Mouse (Mus musculus): ENCODE data around the gene Gcdh. TPM values are rescaled to one million over a fixed set of nuclear protein-coding genes. Genes with fewer than 3 reads are reported as not detected.
A peak's percentile ranks its signal among the peaks of the same experiment; 100 is the strongest.
"Not testable (repeated sequence)": the region's sequence is repeated elsewhere in the genome, so short reads cannot be mapped to it uniquely, and the experiment has no call there.

The Gcdh gene
- polyA plus RNA-seq, 1 experiment from 2014 or later = 35.7 TPM

DNA sequence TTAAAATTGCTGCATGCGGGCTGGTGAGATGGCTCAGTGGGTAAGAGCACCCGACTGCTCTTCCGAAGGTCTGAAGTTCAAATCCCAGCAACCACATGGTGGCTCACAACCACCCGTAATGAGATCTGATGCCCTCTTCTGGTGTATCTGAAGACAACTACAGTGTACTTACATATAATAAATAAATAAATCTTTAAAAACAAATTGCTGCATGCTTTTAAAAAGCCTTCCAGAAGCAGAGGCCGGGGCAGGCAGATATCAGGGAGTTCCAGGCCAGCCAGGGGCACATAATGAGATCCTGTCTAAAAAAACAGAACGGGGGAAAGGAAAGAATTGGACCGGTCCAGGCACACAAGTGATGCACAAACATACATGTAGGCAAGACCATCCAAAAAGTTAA lies 14.3 kb upstream of the Gcdh start:
- H3K9me3 ChIP-seq (ENCODE audit: control insufficient read depth, low read length); H3K4me1 ChIP-seq (replicated peaks; ENCODE audit: control insufficient read depth, insufficient read depth, low read length); H3K36me3 ChIP-seq (ENCODE audit: control insufficient read depth, insufficient read depth, low read length); DNase-seq (ENCODE audit: low spot score); ATAC-seq (replicated peaks; ENCODE audit: low FRiP score, low TSS enrichment, low read depth); H3K27ac ChIP-seq (ENCODE audit: low read depth): not testable (repeated sequence)
- WGBS = 26% methylated on average over 6 of the region's 7 CpGs
- peak overlapping the region; percentile 56 for H3K4me3 ChIP-seq (ENCODE audit: low read depth, low read length)
- 0 out of 2 replicates have a peak overlapping the region, but pooled peaks have one; percentile 20 for H3K9ac ChIP-seq (ENCODE audit: low read length)
- H3K4me2 ChIP-seq (ENCODE audit: low read length) = peak overlapping the region; percentile 85
- H3K27me3 ChIP-seq (replicated peaks; ENCODE audit: control insufficient read depth, insufficient read depth, low read length) = peaks cover 37% of the 10 kb centered on the region

GRCm38 (mm10) chr8:84907493-84907892 lies 13.8 kb upstream of the Gcdh start:
- H3K4me2 ChIP-seq (ENCODE audit: low read length) = no peak overlapping the region
- no peak for DNase-seq (ENCODE audit: low spot score)
- peaks cover 33% of the 10 kb centered on the region for H3K27me3 ChIP-seq (replicated peaks; ENCODE audit: control insufficient read depth, insufficient read depth, low read length)
- 79% methylated on average over 8 of the region's 8 CpGs for WGBS
- H3K9ac ChIP-seq (ENCODE audit: low read length) = no peak overlapping the region
- no peak for ATAC-seq (replicated peaks; ENCODE audit: low FRiP score, low TSS enrichment, low read depth)
- no peaks in the 10 kb centered on the region for H3K36me3 ChIP-seq (ENCODE audit: control insufficient read depth, insufficient read depth, low read length)
- peaks cover 7% of the 10 kb centered on the region; the same call in 1 of the 2 replicates for H3K4me1 ChIP-seq (replicated peaks; ENCODE audit: control insufficient read depth, insufficient read depth, low read length)
- no peaks in the 10 kb centered on the region for H3K9me3 ChIP-seq (ENCODE audit: control insufficient read depth, low read length)
- no peak overlapping the region for H3K27ac ChIP-seq (ENCODE audit: low read depth)
- no peak overlapping the region for H3K4me3 ChIP-seq (ENCODE audit: low read depth, low read length)

DNA sequence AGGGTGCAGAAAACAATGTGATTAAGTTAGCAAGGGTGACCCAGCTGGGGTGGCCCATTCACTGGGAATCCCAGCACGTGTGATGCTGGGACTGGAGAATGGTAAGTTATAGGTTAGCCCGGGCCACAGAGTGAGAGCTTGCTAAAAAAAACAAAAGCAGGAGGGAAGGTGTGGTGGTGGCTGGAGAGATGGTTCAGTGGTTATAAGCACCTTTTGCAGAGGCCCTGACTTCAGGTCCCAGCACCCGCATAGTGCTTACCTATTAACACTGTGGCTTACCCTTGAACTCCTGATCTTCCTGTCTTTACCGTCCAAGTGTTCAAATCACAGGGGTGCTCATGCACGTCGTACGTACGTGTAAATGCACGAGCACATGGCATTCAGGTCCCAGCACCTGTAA lies 13.3 kb upstream of the Gcdh start:
- Histone ChIP-seq H3K9ac (ENCODE audit: low read length) (no peak overlapping the region), H3K27ac (ENCODE audit: low read depth) (no peak overlapping the region), H3K9me3 (ENCODE audit: control insufficient read depth, low read length) (no peaks in the 10 kb centered on the region), H3K4me1 (replicated peaks; ENCODE audit: control insufficient read depth, insufficient read depth, low read length) (peaks cover 9% of the 10 kb centered on the region; the same call in 1 of the 2 replicates), H3K4me3 (ENCODE audit: low read depth, low read length) (no peak overlapping the region), H3K36me3 (ENCODE audit: control insufficient read depth, insufficient read depth, low read length) (no peaks in the 10 kb centered on the region), H3K4me2 (ENCODE audit: low read length) (no peak overlapping the region), H3K27me3 (replicated peaks; ENCODE audit: control insufficient read depth, insufficient read depth, low read length) (peaks cover 28% of the 10 kb centered on the region)
- WGBS = 92% methylated on average over 9 of the region's 9 CpGs
- ATAC-seq (replicated peaks; ENCODE audit: low FRiP score, low TSS enrichment, low read depth) = no peak
- no peak for DNase-seq (ENCODE audit: low spot score)

DNA sequence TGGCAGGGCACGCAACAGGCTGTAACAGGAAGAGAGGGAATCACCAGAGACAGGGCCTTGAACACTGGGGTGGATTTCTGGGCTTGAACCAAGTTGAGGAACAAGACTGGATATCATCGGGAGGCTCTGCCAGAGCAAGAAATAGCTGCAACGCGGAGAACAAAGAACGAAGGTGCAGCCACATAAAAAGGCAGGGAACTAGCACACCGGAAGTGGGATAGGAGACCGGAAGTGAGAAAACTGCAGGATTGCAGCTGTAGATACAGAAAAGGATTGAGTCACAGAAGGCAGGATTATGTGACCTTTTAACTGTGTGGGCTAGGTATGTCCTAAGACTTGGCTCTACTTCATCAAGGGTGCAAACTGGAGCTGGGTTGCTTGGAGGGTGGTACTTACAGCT lies 10.6 kb upstream of the Gcdh start:
- Histone ChIP-seq H3K36me3 (ENCODE audit: control insufficient read depth, insufficient read depth, low read length) (no peaks in the 10 kb centered on the region), H3K27me3 (replicated peaks; ENCODE audit: control insufficient read depth, insufficient read depth, low read length) (0 out of 2 replicates have a peak, but pooled peaks cover 2% of the 10 kb centered on the region), H3K9ac (ENCODE audit: low read length) (no peak overlapping the region), H3K27ac (ENCODE audit: low read depth) (no peak overlapping the region), H3K4me3 (ENCODE audit: low read depth, low read length) (no peak overlapping the region), H3K4me1 (replicated peaks; ENCODE audit: control insufficient read depth, insufficient read depth, low read length) (peaks cover 9% of the 10 kb centered on the region; the same call in 1 of the 2 replicates), H3K4me2 (ENCODE audit: low read length) (no peak overlapping the region), H3K9me3 (ENCODE audit: control insufficient read depth, low read length) (no peaks in the 10 kb centered on the region)
- ATAC-seq (replicated peaks; ENCODE audit: low FRiP score, low TSS enrichment, low read depth) (no peak), DNase-seq (ENCODE audit: low spot score) (no peak)
- WGBS = 92% methylated on average over 7 of the region's 7 CpGs

DNA sequence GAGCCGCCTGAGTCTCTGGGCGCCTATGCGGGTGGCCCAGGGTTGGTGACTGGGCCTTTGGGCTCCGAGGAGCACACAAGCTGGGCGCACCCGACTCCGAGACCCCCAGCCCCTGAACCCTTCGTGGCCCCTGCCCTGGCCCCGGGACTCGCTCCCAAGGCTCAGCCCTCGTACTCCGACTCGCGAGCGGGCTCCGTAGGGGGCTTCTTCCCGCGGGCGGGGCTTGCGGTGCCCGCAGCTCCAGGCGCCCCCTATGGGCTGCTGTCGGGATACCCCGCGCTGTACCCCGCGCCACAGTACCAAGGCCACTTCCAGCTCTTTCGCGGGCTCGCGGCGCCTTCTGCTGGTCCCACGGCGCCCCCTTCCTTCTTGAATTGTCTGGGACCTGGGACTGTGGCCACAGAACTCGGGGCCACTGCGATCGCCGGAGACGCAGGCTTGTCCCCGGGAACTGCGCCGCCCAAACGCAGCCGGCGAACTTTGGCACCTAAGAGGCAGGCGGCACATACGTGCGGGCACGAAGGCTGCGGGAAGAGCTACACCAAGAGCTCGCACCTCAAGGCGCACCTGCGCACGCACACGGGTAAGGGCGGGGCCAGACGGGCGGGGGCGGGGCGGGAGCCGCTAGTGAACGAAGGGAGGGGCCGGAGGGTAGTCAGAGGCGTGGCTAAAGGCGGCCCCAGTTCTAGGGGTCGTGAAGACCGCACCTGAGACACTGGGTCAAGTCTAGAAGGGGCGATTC lies 9.4 kb upstream of the Gcdh start:
- peak overlapping the region; percentile 81 for H3K9ac ChIP-seq (ENCODE audit: low read length)
- H3K27ac ChIP-seq (ENCODE audit: low read depth) = peak overlapping the region; percentile 73
- ATAC-seq (replicated peaks; ENCODE audit: low FRiP score, low TSS enrichment, low read depth) (peak; percentile 89), DNase-seq (ENCODE audit: low spot score) (peak; percentile 94)
- peak overlapping the region; percentile 99 for H3K4me2 ChIP-seq (ENCODE audit: low read length)
- peak overlapping the region; percentile 62 for H3K4me3 ChIP-seq (ENCODE audit: low read depth, low read length)
- no peaks in the 10 kb centered on the region for H3K36me3 ChIP-seq (ENCODE audit: control insufficient read depth, insufficient read depth, low read length)
- H3K9me3 ChIP-seq (ENCODE audit: control insufficient read depth, low read length) = no peaks in the 10 kb centered on the region
- no peaks in the 10 kb centered on the region for H3K27me3 ChIP-seq (replicated peaks; ENCODE audit: control insufficient read depth, insufficient read depth, low read length)
- WGBS = under 1% methylated on average over 68 of the region's 68 CpGs
- 0 out of 2 replicates have a peak, but pooled peaks cover 4% of the 10 kb centered on the region for H3K4me1 ChIP-seq (replicated peaks; ENCODE audit: control insufficient read depth, insufficient read depth, low read length)

- peak overlapping the region; percentile 81 for H3K9ac ChIP-seq (ENCODE audit: low read length)
- H3K27ac ChIP-seq (ENCODE audit: low read depth) = peak overlapping the region; percentile 73
- peak overlapping the region; percentile 99 for H3K4me2 ChIP-seq (ENCODE audit: low read length)
- 3% methylated on average over 24 of the region's 24 CpGs for WGBS
- H3K9me3 ChIP-seq (ENCODE audit: control insufficient read depth, low read length) = no peaks in the 10 kb centered on the region
- H3K4me3 ChIP-seq (ENCODE audit: low read depth, low read length) = peak overlapping the region; percentile 62
- H3K27me3 ChIP-seq (replicated peaks; ENCODE audit: control insufficient read depth, insufficient read depth, low read length) = no peaks in the 10 kb centered on the region
- ATAC-seq (replicated peaks; ENCODE audit: low FRiP score, low TSS enrichment, low read depth) (peak; percentile 41), DNase-seq (ENCODE audit: low spot score) (peak; percentile 56)
- H3K36me3 ChIP-seq (ENCODE audit: control insufficient read depth, insufficient read depth, low read length) = no peaks in the 10 kb centered on the region
- H3K4me1 ChIP-seq (replicated peaks; ENCODE audit: control insufficient read depth, insufficient read depth, low read length) = 0 out of 2 replicates have a peak, but pooled peaks cover 4% of the 10 kb centered on the region
Measured at GRCm38 (mm10) chr8:84902367-84902919, 8.7 kb upstream of the Gcdh start.

- peak within 1 kb of the TSS; percentile 73 for H3K27ac ChIP-seq (ENCODE audit: low read depth)
- ATAC-seq (replicated peaks; ENCODE audit: low FRiP score, low TSS enrichment, low read depth) (no peak), DNase-seq (ENCODE audit: low spot score) (no peak)
- H3K9me3 ChIP-seq (ENCODE audit: control insufficient read depth, low read length) = no peaks in the 10 kb centered on the region
- H3K9ac ChIP-seq (ENCODE audit: low read length) = peak within 1 kb of the TSS; percentile 81
- H3K36me3 ChIP-seq (ENCODE audit: control insufficient read depth, insufficient read depth, low read length) = no peaks in the 10 kb centered on the region
- 0 out of 2 replicates have a peak, but pooled peaks cover 4% of the 10 kb centered on the region for H3K4me1 ChIP-seq (replicated peaks; ENCODE audit: control insufficient read depth, insufficient read depth, low read length)
- 67% methylated on average over 3 of the region's 3 CpGs for WGBS
- peak within 1 kb of the TSS; percentile 62 for H3K4me3 ChIP-seq (ENCODE audit: low read depth, low read length)
- peak within 1 kb of the TSS; percentile 99 for H3K4me2 ChIP-seq (ENCODE audit: low read length)
- H3K27me3 ChIP-seq (replicated peaks; ENCODE audit: control insufficient read depth, insufficient read depth, low read length) = no peaks in the 10 kb centered on the region
Measured at GRCm38 (mm10) chr8:84901752-84902151, 8.0 kb upstream of the Gcdh start, which contains the start of gene Klf1. TSS of gene Klf1 (plus strand) at chr8:84901928.

DNA sequence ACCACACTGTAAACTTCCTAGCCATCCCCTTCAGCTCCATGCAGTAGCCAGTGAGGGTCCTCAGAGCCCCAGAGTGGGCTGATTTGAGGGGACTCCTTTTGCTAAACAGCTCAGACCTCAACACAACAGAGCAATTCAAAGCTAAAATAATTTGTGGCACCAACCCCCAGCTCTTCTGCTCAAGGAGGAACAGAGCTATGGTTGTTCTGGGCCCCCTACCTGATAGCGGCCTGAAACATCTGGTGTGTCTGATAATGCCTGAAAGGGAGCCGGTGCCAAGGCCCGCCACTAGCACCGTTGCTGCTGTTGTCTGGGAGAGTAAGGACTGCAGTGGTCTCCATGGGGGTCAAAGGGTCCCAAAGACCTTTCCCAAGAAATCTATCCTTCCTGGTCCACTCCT lies 7.3 kb upstream of the Gcdh start:
- 68% methylated on average over 4 of the region's 4 CpGs for WGBS
- Histone ChIP-seq H3K4me2 (ENCODE audit: low read length) (no peak overlapping the region), H3K27ac (ENCODE audit: low read depth) (no peak overlapping the region), H3K36me3 (ENCODE audit: control insufficient read depth, insufficient read depth, low read length) (no peaks in the 10 kb centered on the region), H3K9me3 (ENCODE audit: control insufficient read depth, low read length) (no peaks in the 10 kb centered on the region), H3K27me3 (replicated peaks; ENCODE audit: control insufficient read depth, insufficient read depth, low read length) (no peaks in the 10 kb centered on the region), H3K9ac (ENCODE audit: low read length) (no peak overlapping the region), H3K4me3 (ENCODE audit: low read depth, low read length) (no peak overlapping the region), H3K4me1 (replicated peaks; ENCODE audit: control insufficient read depth, insufficient read depth, low read length) (0 out of 2 replicates have a peak, but pooled peaks cover 4% of the 10 kb centered on the region)
- no peak for ATAC-seq (replicated peaks; ENCODE audit: low FRiP score, low TSS enrichment, low read depth)
- DNase-seq (ENCODE audit: low spot score) = no peak

Data from intestine, embryonic 14.5 days (tissue).